Mouse (Mus musculus) cerebral cortex, adult 2 months (tissue): ENCODE data around the gene Gm20388.

ENCODE experiments used
- WGBS: fragments of 180-500 bp; shearing (Covaris S2); methylation state at CpG from one replicate; pipeline ENCODE4 v1.1.7; 2018; 5-methylcytosine and 5-hydroxymethylcytosine counted together

Gm20388 gene

DNA sequence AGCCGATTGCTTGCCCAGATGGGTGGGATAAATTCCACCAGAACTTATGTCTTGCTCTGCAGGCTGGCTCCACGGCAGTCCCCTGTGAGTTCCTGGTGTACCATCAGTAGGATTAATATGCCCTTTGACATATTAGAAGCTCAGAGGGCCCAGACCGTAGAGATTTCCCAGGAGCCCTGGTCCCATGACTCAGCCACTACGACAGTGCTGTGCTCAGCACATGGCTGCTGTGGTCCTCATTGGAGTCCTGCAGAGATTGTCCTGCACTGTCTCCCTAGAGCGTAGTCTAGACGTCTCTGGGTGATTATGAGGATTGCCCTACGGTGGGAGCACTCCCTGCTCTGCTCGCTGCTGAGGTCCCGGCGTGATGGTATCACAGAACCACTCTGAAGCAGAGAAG, 4384.3 kb downstream of the Gm20388 start:
- 80% methylated on average over 10 of the region's 10 CpGs for WGBS

DNA sequence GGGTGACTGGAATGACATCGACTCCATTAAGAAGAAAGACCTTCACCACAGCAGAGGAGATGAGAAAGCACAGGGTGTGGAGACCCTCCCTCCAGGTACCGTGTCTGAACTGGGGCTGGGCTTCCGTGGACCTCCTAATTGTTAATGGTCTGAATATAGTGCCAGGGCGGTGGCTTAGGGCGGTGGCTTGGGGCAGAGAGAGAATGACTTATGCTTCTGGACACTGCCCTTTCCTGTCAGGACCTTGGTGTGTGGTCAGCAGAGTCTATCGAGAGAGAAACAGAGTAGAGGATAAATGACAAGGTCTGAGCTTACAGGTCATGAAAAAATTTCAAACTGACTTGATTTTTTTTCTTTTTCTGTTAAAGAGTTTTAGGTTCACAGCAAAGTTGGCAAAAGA, 4384.7 kb downstream of the Gm20388 start:
- 93% methylated on average over 6 of the region's 6 CpGs for WGBS

DNA sequence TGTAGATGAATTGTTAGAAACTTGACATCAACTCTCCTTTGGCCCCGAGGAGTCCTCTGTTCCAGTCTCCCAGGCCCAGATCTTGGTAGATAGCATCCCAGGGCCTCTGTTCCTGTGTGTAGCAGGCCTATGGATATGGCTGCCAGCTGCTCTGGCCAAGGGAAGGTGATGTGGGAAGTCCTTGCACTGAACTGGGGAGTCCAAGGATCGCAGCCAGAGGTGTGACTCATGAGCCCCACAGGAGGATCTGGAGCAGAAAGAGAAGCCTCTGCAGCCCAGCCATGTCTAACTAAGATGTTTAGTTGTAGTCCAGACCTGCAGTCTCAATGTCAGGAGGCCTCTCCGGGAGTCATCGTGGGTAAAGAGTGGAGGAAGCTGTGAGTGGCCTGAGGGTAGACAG, 4390.9 kb downstream of the Gm20388 start:
- WGBS: 84% methylated on average over 4 of the region's 4 CpGs

DNA sequence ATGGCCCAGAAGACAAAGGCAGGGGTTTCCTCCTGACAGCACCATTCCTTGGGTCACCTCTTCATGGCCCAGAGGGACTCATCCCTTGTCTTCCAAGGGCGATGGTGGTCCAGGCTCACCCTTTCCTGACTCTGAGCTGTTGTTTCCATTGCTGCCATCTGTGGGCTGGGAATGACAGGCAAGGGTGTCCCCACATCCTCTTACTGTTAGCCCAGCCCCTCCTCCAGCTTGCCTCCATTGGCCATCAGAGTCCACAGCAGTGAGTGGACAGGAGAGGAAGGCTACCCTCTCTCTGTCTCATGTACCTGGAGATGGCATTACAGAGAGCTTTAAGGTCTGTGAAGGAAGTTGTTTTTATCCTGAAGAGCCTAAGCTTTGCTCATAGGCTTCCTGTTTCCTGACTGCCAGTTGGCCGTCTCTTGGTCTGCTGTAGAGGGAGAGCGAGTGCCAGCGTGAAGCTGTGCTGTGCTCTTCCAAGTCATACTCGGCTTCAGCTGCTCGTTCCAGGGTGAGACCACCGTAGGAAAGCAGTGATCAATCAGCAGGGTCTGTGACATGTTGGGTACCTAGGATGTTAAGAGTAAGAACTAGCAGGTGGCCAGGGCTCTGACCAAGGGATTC, 4391.4 kb downstream of the Gm20388 start:
- 47% methylated on average over 7 of the region's 7 CpGs for WGBS

DNA sequence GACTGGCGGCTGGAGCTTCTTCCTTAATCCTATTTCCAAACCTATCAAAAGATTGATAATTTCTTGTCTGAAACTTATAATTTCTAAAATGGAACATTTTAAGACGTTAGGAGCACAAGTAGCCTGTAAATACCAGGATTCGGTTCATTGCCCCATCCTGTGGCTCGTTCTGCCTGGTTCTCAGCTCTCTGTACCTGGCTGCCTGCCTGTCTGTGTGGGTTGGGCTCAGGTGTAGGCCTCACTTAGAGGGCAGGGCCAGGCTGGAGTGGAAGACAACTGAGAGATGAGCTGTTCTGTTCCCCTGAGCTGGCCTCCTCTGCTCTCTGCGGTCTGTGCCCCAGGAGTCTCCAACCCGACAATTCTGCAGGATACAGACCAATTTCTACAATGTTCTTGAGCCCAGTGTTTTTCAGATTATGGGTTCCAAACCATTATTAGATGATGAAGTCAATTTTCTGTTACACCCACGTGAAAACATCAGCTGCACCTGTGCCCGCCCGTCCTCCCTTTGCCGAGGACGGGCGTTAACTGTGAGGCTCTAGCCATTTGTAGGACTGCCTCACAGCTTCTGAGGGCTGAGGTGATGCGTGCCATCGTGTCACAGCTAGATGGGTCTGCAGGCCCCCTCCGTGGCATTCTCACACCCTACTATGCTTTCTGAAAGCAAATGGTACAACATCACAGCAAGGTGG, 4392.7 kb downstream of the Gm20388 start:
- WGBS: 89% methylated on average over 15 of the region's 15 CpGs

DNA sequence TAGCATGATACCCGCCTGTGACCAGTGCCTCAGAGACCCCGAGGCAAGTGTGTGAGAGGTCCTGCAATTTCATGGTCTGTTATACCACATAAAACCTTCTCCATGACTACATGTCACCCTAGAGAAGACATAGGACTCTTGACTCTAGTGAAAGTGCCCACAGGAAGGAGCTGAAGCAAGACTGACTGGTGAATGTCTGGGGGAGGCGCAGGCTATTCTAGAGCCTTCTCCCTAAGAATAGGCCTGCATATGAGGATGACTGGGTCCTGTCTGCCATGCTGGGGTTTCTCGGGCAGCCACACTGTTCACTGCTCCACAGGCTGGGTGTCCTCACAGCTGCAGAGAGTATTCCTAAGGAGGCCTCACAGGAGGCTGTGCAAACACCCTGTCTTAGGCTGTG, 4393.5 kb downstream of the Gm20388 start:
- WGBS: 76% methylated on average over 4 of the region's 4 CpGs

DNA sequence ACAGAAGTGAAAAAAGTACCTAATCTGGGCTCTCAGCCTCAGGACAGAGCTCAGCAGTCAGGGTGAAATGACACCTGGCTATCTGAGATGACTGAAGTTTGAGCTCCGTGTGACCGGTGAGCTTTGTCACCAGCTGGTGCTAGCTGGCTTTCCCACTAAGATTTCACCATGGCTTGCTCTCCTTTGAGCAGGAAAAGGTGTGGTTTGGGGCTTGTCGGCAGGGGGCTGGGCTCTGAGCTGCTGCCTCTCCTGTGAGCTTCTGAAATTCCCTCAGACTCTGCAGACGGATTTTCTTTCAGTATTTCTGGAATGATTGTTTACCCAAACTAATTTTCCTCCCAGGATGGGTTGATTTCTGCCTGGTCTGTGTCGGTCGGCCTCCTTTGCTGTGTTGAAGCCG, 4395.9 kb downstream of the Gm20388 start:
- WGBS: 63% methylated on average over 7 of the region's 7 CpGs

DNA sequence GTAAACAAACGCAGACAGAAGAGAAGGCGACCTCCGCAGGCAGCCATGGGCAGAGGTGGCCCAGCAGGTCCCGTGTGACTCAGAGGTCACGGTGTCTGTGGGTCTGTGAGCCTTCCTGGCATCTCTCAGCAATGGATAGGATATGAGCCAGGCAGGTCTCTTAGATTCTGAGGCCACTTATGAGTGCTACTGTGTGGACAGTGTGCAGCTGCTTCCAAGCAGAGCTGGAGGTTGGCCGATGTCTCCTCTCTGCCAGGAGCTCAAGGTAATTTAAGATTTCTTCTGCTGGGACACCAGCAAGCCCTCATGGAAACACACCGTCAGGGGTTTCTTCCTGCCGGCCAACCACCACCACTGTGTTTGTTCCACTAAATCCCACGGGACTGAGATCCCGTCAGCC, 4397.1 kb downstream of the Gm20388 start:
- WGBS: 88% methylated on average over 10 of the region's 10 CpGs

DNA sequence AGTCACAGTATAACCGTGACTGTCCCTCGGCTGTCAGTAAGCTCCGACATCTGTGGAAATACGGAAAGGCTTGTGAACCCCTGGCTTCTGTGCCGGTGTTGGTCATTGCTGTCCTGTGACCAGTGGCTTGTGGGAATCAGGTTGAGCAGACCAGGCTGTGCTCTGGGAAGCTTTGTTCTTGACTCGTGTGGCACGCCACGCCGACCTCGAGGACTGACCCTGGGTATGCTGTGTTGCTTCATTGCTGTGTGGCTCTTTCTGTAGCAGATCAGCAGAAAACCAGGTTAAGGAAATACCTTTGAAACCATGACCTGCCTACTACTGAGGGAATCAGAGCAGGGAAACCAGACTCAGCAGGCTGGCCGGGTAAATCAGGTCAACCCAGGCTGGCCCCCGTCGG, 4399.9 kb downstream of the Gm20388 start:
- 95% methylated on average over 13 of the region's 13 CpGs for WGBS

DNA sequence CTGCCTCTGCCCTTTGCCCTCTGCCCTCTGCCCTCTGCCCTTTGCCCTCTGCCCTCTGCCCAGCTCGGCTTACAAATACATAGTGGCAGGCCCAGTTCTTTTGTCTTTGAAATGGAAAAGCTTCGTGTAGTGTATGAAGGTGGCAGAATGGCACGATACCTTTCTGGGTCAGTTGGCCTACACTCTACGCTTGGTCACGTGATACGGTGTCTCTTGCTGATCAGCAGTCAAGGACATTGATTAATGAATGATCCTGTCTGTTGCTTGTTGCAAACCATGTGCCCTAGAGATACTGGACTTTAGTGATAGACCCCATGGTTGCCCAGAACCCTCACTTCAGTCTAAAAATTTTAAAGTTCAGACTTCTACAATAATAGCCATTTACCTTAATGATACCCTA, 4400.5 kb downstream of the Gm20388 start:
- 90% methylated on average over 6 of the region's 6 CpGs for WGBS

DNA sequence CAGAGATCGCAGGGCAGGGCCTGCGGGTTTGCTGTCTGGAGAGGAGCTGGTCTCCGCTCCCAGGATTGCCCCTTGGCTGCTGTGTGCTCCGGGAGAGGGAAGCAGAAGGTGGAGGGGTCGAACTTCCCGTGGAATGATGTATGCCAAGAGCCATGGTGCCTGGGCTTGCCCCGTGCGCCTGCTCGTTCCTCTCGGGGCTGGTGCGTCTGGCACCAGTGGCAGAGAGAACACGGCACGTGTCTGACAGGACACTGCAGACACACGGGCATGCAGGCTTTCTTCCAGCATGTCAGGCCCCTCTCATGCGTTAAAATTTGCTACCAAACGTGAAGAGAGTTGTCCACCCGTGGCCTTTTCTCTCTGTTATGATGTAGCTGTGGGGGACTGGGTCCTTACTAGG, 4401.1 kb downstream of the Gm20388 start:
- 79% methylated on average over 17 of the region's 17 CpGs for WGBS

DNA sequence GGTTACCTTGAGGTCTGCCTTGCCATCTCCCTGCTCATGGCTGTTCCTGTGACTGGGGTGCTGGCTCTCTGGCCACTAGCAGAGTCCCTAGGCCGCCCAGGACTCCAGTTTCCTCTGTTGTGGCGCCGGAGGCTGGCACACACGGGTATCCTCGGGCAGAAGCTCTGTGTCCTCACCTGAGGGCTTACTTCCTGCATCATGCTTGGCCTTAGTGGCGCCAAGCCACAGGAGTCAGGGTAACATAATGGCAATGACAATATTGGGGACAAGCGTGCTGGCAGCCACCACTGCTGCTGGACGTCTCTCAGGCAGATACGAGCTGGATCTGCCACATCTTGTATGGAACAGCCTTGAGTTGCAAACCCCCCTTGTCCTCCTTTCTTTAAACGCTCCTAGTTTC, 4401.6 kb downstream of the Gm20388 start:
- 94% methylated on average over 10 of the region's 10 CpGs for WGBS

DNA sequence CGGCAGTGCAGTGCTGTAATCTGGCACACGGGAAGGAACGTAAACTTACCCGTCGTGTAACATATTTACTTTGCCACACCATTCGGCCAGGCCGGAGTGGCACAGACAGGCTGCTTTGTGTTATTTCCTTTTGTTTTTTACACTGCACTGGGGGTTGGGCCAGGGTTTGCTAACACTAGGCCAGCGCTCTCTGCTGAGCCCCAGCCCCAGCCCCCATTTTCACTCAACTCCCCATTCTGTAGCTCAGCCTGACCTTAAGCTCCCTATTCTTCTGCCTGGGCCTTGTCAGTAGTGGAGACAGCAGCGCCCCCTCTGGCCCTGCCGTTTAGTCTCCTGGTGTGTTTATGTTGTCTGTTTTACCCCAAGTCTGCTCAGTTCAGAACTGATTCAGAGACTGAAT, 4404.2 kb downstream of the Gm20388 start:
- 46% methylated on average over 10 of the region's 10 CpGs for WGBS

DNA sequence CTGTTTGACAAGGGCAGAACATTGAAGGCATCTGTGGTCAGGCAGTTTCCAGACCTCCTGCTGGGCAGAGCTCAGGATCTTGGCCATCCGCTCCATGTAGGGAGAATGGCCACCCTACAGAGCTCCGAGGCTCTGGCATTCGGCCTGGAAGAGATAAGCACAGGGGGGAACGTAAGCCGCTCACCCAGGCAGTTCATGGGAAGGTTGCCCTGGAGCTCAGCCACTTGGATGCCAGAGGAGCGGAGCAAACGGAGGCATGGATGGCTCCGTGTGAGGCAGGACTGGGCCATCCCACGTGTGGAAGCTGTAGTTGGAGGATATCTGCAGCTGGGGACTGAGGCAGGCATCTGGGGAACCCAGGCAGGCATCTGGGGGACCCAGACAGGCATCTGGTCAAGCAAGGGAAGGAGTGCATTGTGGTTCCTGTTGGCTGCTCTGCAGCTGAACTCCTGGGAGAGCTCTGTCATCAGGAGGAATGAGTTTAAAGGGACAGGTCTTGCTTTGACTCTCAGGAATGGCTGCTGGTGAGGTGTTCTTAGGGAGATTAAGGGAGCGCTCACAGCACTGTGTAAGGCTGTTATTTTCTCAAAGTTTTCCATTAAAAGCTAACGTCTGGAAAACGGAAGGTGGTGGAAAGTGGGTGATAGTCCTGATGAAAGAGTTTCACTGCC, 4406.0 kb downstream of the Gm20388 start:
- WGBS: 56% methylated on average over 12 of the region's 12 CpGs

DNA sequence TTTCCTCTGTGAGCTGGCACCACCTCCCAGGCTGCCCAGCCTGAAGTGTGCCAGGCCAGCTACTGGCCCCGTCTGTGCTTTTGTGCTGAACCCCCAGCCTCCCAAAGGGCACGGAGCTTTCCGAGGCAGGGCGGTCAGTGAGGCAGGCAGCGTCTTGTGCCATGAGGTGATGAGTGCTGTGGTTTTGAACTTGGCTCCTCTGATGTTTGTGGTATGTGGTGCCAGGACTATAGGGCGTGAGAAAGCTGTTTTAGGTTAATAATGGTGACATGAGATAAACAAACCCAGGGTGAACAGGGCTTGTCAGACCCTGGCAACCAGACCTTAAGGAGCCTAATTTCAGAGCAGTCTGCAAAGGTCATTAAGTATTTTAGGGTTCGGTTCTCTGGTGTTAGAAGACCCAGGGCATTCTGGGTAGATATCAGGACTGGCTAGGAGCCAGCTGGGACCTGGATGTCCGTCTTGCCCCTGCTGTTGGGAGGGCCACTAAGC, 4406.6 kb downstream of the Gm20388 start:
- WGBS: 61% methylated on average over 8 of the region's 8 CpGs

DNA sequence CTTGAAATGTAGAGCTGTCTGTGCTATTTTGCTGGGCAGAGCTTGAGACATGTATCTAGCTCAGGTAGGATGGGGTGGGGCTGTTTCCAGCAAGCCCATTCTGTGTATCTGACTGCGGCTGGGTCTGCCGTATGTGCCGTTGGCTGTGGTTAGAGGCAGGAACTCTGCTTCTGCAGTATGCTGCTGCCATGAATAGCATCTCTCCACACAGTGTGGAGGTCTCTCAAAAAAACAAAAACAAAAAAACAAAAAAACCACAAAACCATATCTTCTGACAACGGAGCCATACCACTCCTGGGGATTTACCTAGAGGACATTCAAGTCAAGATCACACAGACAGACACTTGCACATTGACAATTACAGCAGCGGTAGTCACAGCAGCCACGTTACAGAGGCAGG, 4407.2 kb downstream of the Gm20388 start:
- 69% methylated on average over 6 of the region's 6 CpGs for WGBS

DNA sequence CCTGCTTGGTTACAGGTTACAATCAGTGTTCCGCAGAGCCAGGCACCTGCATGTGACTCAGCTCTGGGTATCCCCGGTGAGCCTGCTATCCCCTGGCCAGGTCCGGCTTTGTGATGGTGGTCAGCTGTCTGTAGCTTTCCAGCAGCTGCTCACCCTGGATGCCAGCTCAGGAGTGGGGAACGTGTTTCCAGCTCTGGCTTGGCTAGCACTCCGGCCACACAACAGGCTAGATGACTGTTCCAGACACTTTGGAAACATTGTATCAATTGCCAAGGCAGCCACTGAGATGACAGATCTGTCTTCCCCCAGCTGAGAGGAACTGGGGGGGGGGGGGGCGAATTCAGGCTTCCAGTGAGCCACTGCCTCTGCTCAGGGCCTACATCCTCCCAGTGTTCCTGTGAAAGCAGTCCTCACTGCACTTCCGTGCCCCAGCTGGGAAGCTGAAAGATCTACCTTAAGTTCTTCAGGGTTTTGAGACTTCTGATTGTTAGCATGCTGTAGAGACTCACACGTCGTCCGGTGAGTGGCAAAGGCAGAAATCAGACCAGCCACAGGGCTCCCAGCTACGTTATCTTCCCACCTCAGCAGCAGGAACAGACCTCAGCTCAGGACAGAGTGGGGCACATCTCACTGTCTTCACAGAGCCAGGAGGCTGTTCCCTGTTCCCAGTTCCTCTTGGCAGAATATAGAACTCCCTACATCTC, 4408.1 kb downstream of the Gm20388 start:
- whole genome bisulfite sequencing: 51% methylated on average over 11 of the region's 11 CpGs

DNA sequence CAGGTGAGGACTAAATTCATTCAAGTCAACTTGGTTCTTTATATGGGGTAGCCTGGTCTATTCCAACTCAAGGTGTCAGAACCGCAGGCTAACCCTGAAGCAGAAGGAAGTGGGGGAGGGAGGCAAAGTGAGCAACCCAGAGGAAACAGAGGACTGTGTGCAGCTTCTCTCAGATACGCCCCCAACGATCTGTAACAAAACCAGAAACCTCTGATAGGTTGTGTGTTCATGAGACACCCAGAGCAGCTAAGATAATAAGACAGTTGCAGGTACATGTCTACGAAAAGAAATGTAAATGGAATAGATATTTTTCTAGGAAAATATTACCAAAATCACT, 4408.6 kb downstream of the Gm20388 start:
- whole genome bisulfite sequencing: 79% methylated on average over 4 of the region's 4 CpGs

DNA sequence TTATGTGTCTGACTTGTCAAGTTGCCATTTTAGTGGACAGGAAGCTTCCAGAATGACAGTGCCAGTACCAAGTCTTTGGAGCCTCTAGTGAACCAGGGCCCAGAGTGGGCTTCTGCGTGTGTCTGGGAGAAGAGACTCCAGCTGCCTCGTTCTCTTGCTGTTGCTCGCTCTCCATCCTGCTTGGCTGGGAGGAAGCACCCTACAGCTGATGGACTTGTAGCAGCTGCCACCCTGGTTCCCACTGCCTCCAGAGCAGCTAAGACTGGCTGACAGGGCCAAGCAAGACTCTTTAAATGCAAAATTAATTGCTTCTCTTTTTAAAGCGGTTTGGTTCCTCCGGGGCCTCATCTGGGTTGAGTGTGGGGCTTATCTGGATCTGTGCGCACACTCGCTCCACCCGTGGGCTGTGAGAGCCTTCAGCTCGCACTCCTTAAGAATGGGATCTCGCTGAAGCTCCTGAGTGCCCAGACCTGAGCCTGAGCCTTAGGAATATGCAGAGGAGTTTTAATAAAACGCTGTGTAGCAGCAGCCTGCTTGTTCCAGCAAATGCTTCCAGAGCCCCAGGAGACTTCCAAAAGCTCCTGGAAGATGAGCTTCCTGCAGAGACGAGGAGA, 4410.7 kb downstream of the Gm20388 start:
- 47% methylated on average over 12 of the region's 12 CpGs for WGBS

DNA sequence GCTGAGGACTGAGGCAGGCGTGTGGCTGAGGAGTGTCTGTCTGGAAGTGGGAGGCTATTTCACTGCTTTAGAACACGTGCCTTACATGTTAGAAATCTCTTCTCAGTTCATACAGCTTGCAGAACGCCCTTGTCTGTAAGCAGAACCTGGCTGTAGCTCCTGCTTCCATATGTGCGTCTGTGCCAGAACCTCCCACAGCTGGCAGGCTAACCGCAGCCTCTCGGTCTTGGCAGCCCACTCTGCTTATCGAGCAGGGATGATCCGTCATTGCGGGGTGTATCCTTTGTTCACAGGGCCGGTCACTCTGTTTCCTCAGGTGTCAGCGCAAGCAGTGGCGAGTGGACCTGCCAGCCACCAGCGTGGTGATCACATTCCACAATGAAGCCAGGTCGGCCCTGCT, 4412.7 kb downstream of the Gm20388 start:
- WGBS: 60% methylated on average over 14 of the region's 14 CpGs

DNA sequence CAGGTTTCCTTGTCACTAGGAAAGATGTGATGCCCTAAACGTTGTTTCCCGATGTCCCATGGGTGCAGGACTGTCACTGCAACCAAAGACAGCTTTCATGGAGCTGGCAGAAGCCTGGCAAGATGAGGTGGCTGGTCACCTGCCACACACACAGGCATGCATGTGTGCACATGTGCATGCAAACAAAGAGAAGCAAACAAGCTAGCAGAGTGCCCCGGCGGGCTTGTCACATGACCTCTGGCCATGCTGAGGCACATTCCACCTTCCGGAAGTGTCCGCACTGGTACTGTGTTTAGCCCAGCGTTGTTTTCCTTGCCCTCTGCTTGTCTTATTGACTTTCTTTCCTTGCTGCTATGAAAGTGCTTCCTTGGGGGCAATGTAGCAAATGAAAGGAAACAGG, 4417.6 kb downstream of the Gm20388 start:
- 82% methylated on average over 7 of the region's 7 CpGs for WGBS

DNA sequence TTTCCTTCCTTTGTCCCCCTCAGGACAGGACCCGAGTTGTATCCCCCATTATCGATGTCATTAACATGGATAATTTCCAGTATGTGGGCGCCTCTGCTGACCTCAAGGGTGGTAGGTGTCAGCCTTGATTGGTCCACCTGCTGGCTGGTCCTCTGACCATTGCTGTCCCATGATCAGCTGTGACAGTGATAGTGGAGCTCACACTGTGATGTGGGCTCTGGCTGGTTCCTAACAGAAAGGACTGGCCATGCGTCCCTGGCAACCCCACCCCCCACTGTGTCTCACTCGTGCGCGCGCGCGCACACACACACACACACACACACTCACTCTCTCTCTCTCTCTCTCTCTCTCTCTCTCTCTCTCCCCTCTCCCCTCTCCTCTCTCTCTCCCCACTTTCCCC, 4419.0 kb downstream of the Gm20388 start:
- 80% methylated on average over 10 of the region's 10 CpGs for WGBS
